19 mouse cellular contexts compared by ENCODE assay signal in genomic region chr4:130761809-130762208, GRCm38 (mm10). TPM values are rescaled to one million over a fixed set of nuclear protein-coding genes. Genes with fewer than 3 reads are reported as not detected.
DNase-seq lines count a peak whose midpoint lies in the region; ATAC-seq lines count a peak whose summit lies in the region.
"Had no signal": no experiment of that assay in that cellular context is flagged by ENCODE, and none has a peak within 500 bp of the region (broad histone marks: within the 10 kb centered on the region; RNA-seq: fewer than 3 reads in every experiment).

No protein-coding gene starts in this region.

- H3K9ac ChIP-seq in heart, embryonic 14.5 days (ENCODE audit: low read length): no peak overlapping the region
- H3K9ac ChIP-seq: embryonic facial prominence, embryonic 13.5 days; forebrain, embryonic 15.5 days; liver, embryonic 15.5 days; midbrain, embryonic 15.5 days had no signal

- ATAC-seq in heart, embryonic 14.5 days (ENCODE audit: insufficient number of reproducible peaks, insufficient read depth, low FRiP score, low read depth): peak; percentile 41; the same call in 1 of the 2 replicates
- ATAC-seq: forebrain, embryonic 15.5 days; midbrain, embryonic 15.5 days; Patski had no signal

- H3K4me3 ChIP-seq in heart, embryonic 14.5 days (ENCODE audit: control insufficient read depth in 1 of 2, insufficient read depth in 1 of 2, low read depth in 1 of 2, low read length in 2 of 2): no peak overlapping the region
- H3K4me3 ChIP-seq: embryonic facial prominence, embryonic 13.5 days; forebrain, embryonic 15.5 days; layer of hippocampus, adult 2 months; liver, embryonic 15.5 days; megakaryocyte, embryonic 14.5 days; midbrain, embryonic 15.5 days; myocyte had no signal

- intact Hi-C loops in heart, postnatal 36 days (cut with DNase I): no loop called here

- no peaks in the 10 kb centered on the region for H3K9me3 ChIP-seq in heart, embryonic 14.5 days (ENCODE audit: control insufficient read depth, low read length)
- H3K9me3 ChIP-seq: embryonic facial prominence, embryonic 13.5 days; forebrain, embryonic 15.5 days; liver, embryonic 15.5 days; megakaryocyte, embryonic 14.5 days; midbrain, embryonic 15.5 days had no signal

- H3K4me1 ChIP-seq in heart, embryonic 14.5 days (ENCODE audit: control insufficient read depth in 2 of 2, insufficient read depth in 2 of 2, low read length in 2 of 2): peaks cover 5 to 13% of the 10 kb centered on the region in 2 experiments
- H3K4me1 ChIP-seq: embryonic facial prominence, embryonic 13.5 days; forebrain, embryonic 15.5 days; liver, embryonic 15.5 days had no signal

- 81% methylated on average over 5 of the region's 5 CpGs for WGBS in heart, embryonic 14.5 days

- 0 out of 4 replicates have a peak overlapping the region, but pooled peaks of 1 of the 2 experiments have one; percentile 3 for H3K27ac ChIP-seq in heart, embryonic 14.5 days (replicated peaks in 1 of 2; ENCODE audit: control insufficient read depth in 1 of 2, insufficient read depth in 1 of 2, low read depth in 2 of 2, low read length in 2 of 2)
- H3K27ac ChIP-seq: embryonic facial prominence, embryonic 13.5 days; forebrain, embryonic 15.5 days; layer of hippocampus, adult 2 months; liver, embryonic 15.5 days had no signal

- no peaks in the 10 kb centered on the region for H3K27me3 ChIP-seq in heart, embryonic 14.5 days (ENCODE audit: control insufficient read depth, insufficient read depth, low read length)
- H3K27me3 ChIP-seq: embryonic facial prominence, embryonic 13.5 days; forebrain, embryonic 15.5 days; liver, embryonic 15.5 days; megakaryocyte, embryonic 14.5 days; midbrain, embryonic 15.5 days; Patski had no signal

- DNase-seq in heart, postnatal 36 days: no peak
- peak; percentile 24 to 25 for DNase-seq in kidney, postnatal 36 days
- no peak for DNase-seq in kidney, postnatal 25 days
- peak; percentile 59 for DNase-seq in ZHBTc4 (ENCODE audit: low read depth, low spot score)
- DNase-seq in lung, postnatal 14 days: peak; percentile 15
- no peak for DNase-seq in layer of hippocampus, postnatal 10 days (ENCODE audit: low spot score in 2 of 2)
- DNase-seq: adrenal gland, postnatal 14 days; cerebellum, adult 11 months; cerebellum, postnatal 10 days; thymus, postnatal 25 days had no signal

- H3K4me2 ChIP-seq in heart, embryonic 14.5 days (ENCODE audit: low read length): no peak overlapping the region
- H3K4me2 ChIP-seq: embryonic facial prominence, embryonic 13.5 days; forebrain, embryonic 15.5 days; liver, embryonic 15.5 days; midbrain, embryonic 15.5 days had no signal

- peaks cover 89% of the 10 kb centered on the region for H3K36me3 ChIP-seq in heart, embryonic 14.5 days (ENCODE audit: control insufficient read depth, insufficient read depth, low read length)

RNA-seq across cellular contexts. Expression of gene Sdc3, which starts 30.5 kb away (rescaled TPM):
- polyA plus RNA-seq in heart, embryonic 14.5 days (2014; fragmentation: Nextera tagmentation; extraction: Ambion mirVana): 14.6 and 16.8 TPM in 2 replicates
- 10 to 100 TPM; 35.5 to 46.0 TPM for total RNA-seq in heart, postnatal 36 days (2021)
- total RNA-seq in layer of hippocampus, postnatal 10 days (2021): 100 to 1,000 TPM; 368 to 378 TPM

Comparison
In these comparisons a context has a peak if more than half of its experiments do, and no peak if none do; other contexts are left out.
1. DNase-seq: peak in kidney, postnatal 36 days (2 of 2), ZHBTc4 (single experiment) and lung, postnatal 14 days (single experiment); none in heart, postnatal 36 days (0 of 2), kidney, postnatal 25 days (0 of 2) and layer of hippocampus, postnatal 10 days (0 of 2).
2. RNA of gene Sdc3, which starts 30.5 kb away (total RNA-seq): 368 to 378 TPM in layer of hippocampus, postnatal 10 days; 35.5 to 46.0 TPM in heart, postnatal 36 days; every median in the first group is over 4 times any median in the second.